Mouse (Mus musculus) CH12.LX (cell line): ENCODE measurements around the gene Stat2.

Experiments
- CTCF ChIP-seq, 2 experiments: IDR thresholded peaks in 1 of 2; conservative IDR thresholded peaks in 1 of 2; 2 replicates each; pipeline ENCODE4 v1.5.1; 2011 to 2012; ENCODE audit warnings: low read depth in 2 of 2, low read length in 2 of 2, improper control_type of control experiment in 1 of 2, inconsistent platforms in 1 of 2, mild to moderate bottlenecking in 1 of 2, moderate library complexity in 1 of 2
- ELF1 ChIP-seq: IDR thresholded peaks from 2 replicates; pipeline ENCODE4 v1.6.1; 2014; ENCODE audit warnings: low read depth, mild to moderate bottlenecking, inconsistent platforms, low read length, improper control_type of control experiment
- EP300 ChIP-seq: IDR thresholded peaks from 2 replicates; pipeline ENCODE4 v1.6.1; 2011; ENCODE audit warnings: low read length, improper control_type of control experiment
- HCFC1 ChIP-seq: IDR thresholded peaks from 2 replicates; pipeline ENCODE4 v1.6.1; 2012; ENCODE audit warnings: low read depth, mild to moderate bottlenecking, inconsistent platforms, low read length, improper control_type of control experiment
- MAX ChIP-seq: IDR thresholded peaks from 2 replicates; pipeline ENCODE4 v1.6.1; 2011; ENCODE audit warnings: low read length, improper control_type of control experiment
- NRF1 ChIP-seq: IDR thresholded peaks from 2 replicates; pipeline ENCODE4 v1.6.1; 2014; ENCODE audit warnings: low read depth, mild to moderate bottlenecking, inconsistent platforms, low read length, improper control_type of control experiment, moderate library complexity
- POLR2A ChIP-seq: IDR thresholded peaks from 2 replicates; pipeline ENCODE4 v1.6.1; 2011; ENCODE audit warnings: low read depth, mild to moderate bottlenecking, improper control_type of control experiment, low read length
- TCF12 ChIP-seq: IDR thresholded peaks from 2 replicates; pipeline ENCODE4 v1.6.1; 2014; ENCODE audit warnings: low read depth, mild to moderate bottlenecking, inconsistent platforms, low read length, improper control_type of control experiment
- USF1 ChIP-seq: IDR thresholded peaks from 2 replicates; pipeline ENCODE4 v1.6.1; 2014; ENCODE audit warnings: low read depth, mild to moderate bottlenecking, inconsistent platforms, low read length, improper control_type of control experiment
- ZC3H11A ChIP-seq: IDR thresholded peaks from 2 replicates; pipeline ENCODE4 v1.6.1; 2012; ENCODE audit warnings: low read depth, mild to moderate bottlenecking, inconsistent platforms, low read length, improper control_type of control experiment
- ZMIZ1 ChIP-seq: IDR thresholded peaks from 2 replicates; pipeline ENCODE4 v1.6.1; 2012; ENCODE audit warnings: low read depth, mild to moderate bottlenecking, inconsistent platforms, low read length, improper control_type of control experiment

DNA sequence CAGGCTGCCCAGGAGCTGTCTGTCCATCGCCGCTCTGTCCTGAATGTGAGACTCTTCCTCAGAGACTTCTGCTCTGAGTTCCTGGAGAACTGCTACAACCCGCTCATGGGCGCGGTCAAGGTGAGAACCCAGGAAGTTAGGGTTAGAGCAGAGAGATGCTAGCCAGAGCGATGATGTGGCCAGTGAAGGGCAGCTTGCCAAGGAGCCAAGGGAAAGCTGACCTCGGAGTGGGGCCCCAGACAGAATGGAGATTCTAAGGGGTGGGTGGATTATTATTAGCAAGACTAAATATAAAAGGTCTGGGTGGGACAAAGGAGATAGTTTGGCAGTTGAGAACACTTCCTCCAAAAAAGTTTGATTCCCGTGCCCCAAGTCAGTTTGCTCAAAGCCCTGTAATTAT, 27.1 kb upstream of the Stat2 start:
- TF ChIP-seq POLR2A: no peak
- TF ChIP-seq EP300: no peak
- TF ChIP-seq MAX: no peak
- TF ChIP-seq CTCF (conservative IDR thresholded peaks at IDR 0.05 in 1 of 2, IDR thresholded peaks at IDR 0.05 in 1 of 2; ENCODE audit: low read depth in 2 of 2, low read length in 2 of 2): no peak
- no peak for TF ChIP-seq ZMIZ1
- no peak for TF ChIP-seq ELF1
- no peak for TF ChIP-seq NRF1
- TF ChIP-seq USF1: no peak
- no peak for TF ChIP-seq TCF12
- TF ChIP-seq ZC3H11A: no peak
- no peak for TF ChIP-seq HCFC1
